Mouse (Mus musculus): ENCODE results near the gene BB287469. TPM values are rescaled to one million over a fixed set of nuclear protein-coding genes. Genes with fewer than 3 reads are reported as not detected.

BB287469 gene
- polyA plus RNA-seq, 1 experiment from 2014 or later = not detected

Other genes starting within 250 kb of the BB287469 start
- gene Oog1, start 213.9 kb upstream of the BB287469 start, polyA plus RNA-seq (2016; fragmentation: Nextera tagmentation; extraction: Ambion mirVana) = not detected in 2 replicates
- not detected in 2 replicates for gene Gm4027, start 197.7 kb upstream of the BB287469 start, polyA plus RNA-seq (2016; fragmentation: Nextera tagmentation; extraction: Ambion mirVana)
- gene Gm16381, start 172.0 kb upstream of the BB287469 start, polyA plus RNA-seq (2016; fragmentation: Nextera tagmentation; extraction: Ambion mirVana) = not detected in 2 replicates
- not detected in 2 replicates for gene Gm21319, start 40.8 kb upstream of the BB287469 start, polyA plus RNA-seq (2016; fragmentation: Nextera tagmentation; extraction: Ambion mirVana)
- not detected in 2 replicates for gene Gm21936, start 21.1 kb upstream of the BB287469 start, polyA plus RNA-seq (2016; fragmentation: Nextera tagmentation; extraction: Ambion mirVana)
- gene Gm2001, start 25.8 kb downstream of the BB287469 start, polyA plus RNA-seq (2016; fragmentation: Nextera tagmentation; extraction: Ambion mirVana) = not detected in 2 replicates
- not detected in 2 replicates for gene Gm2016, start 57.5 kb downstream of the BB287469 start, polyA plus RNA-seq (2016; fragmentation: Nextera tagmentation; extraction: Ambion mirVana)
- not detected in 2 replicates for gene Gm2022, start 78.8 kb downstream of the BB287469 start, polyA plus RNA-seq (2016; fragmentation: Nextera tagmentation; extraction: Ambion mirVana)
- not detected in 2 replicates for gene Gm2035, start 103.3 kb downstream of the BB287469 start, polyA plus RNA-seq (2016; fragmentation: Nextera tagmentation; extraction: Ambion mirVana)
- gene Gm2042, start 137.5 kb downstream of the BB287469 start, polyA plus RNA-seq (2016; fragmentation: Nextera tagmentation; extraction: Ambion mirVana) = not detected in 2 replicates
- not detected in 2 replicates for gene Gm2075, start 195.3 kb downstream of the BB287469 start, polyA plus RNA-seq (2016; fragmentation: Nextera tagmentation; extraction: Ambion mirVana)
- not detected in 2 replicates for gene Gm6803, start 202.2 kb downstream of the BB287469 start, polyA plus RNA-seq (2016; fragmentation: Nextera tagmentation; extraction: Ambion mirVana)
- gene Gm2056, start 210.4 kb downstream of the BB287469 start, polyA plus RNA-seq (2016; fragmentation: Nextera tagmentation; extraction: Ambion mirVana) = not detected in 2 replicates